Mouse (Mus musculus) monocyte, adult 2 months (primary cell): ENCODE data around the gene Zcchc14.

Experiments used
- DNase-seq, 2 experiments: peaks; one replicate each; pipeline ENCODE4 v3.0.0; 2022; ENCODE audit warnings: low spot score in 2 of 2, low read depth in 1 of 2

The Zcchc14 gene

GRCm38 (mm10) chr8:121585159-121585825 is 67.4 kb downstream of the Zcchc14 start:
- DNase-seq: peak; percentile 96 to 99

DNA sequence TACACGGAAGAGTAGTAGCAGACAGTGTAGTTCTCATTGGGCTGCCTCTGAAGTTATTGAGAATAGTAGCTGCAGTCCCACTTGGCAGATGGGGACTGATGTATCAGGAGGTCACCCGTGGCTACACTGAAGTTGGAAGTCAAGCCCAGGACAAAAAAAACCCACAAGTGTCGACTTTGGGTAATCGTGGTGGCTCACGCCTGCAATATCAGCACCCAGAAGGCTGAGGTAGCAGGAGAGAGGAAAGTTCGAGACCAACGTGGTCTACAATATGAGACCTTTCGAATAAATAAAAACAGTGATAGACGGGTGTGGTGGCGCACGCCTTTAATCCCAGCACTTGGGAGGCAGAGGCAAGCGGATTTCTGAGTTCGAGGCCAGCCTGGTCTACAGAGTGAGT is 68.0 kb downstream of the Zcchc14 start:
- DNase-seq: no peak

DNA sequence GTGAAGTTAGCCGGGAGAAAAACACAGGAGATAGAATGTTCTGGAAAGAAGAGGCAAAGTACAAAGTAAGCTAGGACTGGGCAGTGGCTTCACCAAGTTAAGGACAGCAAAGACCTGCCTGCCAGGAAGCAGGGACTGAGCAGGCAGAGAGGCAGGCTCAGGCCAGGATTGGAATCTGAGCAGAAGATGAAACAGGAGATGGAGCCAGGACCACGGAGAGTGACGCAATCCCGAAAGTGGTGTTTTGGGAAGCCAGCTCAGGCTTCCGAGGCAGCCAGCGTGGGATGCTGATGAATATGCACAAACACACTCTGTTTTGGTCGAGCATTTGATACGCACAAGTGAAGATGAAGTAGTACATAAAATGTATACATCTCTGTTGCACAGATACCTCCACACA is 69.0 kb downstream of the Zcchc14 start:
- no peak for DNase-seq

- DNase-seq: no peak
These were observed 72.2 kb downstream of the Zcchc14 start for GRCm38 (mm10) chr8:121580465-121580864.

DNA sequence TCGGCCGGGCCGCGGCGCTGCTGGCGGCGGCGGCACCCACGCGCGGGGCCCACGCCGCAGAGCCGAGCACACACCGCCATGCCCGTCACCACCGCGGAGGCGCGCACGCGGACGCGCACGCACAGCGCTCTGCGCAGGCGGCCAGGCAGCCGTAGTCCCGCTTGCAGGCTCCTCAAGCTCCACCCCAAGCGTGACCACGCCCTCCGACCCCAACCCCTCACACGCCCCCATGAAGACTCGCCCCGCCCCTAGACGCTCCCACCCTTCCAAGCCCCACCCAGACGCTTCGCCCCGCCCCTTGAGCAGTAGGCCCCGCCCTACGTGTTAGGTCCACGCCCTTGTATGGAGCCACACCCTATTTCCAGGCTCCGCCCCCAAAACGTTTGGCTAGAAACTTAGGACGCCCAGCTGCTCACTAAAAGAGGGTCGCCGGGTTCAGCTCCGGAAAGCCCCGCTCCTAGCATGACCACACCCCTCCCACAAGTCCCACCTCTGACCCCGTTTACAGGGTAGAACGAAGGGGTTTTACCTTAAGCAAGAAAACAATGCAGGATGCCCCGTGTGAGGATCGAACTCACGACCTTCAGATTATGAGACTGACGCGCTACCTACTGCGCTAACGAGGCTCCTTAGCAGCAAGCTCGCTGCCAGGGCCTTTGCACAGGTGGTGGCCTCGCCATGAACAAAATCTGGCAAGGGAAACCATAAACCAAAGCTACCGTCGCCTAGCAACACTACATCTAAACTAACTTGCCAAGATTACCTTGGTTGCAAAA is 73.8 kb downstream of the Zcchc14 start, which contains the start of gene Fbxo31:
TSS of gene Fbxo31 (minus strand) at position 131 of the 776 bp plus-strand sequence.
- DNase-seq: peak; percentile 57 to 73

- DNase-seq: no peak
These were observed 74.7 kb downstream of the Zcchc14 start for GRCm38 (mm10) chr8:121577751-121578675.

GRCm38 (mm10) chr8:121575661-121576060 is 77.0 kb downstream of the Zcchc14 start:
- no peak for DNase-seq

DNA sequence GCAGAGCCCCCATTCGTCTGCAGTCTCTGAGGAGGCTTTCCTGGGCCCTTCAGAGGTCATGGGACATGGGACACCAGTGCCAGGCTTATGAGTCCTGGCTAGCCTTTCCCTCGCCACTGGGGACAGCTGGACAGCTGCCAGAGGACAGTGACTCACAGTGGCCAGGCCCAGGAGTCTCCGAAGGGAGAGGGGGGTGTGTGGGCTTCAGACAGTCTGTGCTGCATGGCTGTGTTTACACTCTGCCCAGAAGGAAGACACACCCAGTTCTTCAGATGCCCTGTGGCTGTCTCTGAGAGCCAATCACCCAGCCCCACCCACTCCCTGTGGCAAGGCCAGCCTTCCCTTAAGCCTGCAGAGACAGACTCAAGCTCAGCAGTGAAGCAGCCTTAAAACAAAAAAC is 79.4 kb downstream of the Zcchc14 start:
- peak; percentile 29 to 44 for DNase-seq

DNA sequence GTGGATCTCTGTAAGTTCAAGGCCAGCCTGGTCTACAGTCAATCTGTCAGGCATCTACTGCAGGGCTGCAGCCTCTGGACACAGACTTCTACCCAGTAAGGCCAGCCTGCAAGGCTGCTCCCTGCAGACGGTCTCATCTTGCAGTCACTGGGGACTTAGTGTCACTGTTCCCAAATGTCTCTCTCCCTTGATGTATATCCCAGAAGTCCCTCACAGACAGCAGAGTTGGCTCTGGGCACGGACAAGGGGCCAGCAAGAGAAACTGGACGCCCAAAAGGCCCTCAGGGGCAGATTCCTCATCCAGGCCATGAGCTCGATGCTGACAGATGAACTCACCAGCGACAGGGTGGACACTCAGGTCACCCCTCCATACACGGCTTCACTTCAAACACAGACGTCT is 80.6 kb downstream of the Zcchc14 start:
- no peak for DNase-seq

- DNase-seq: no peak
These were observed 81.9 kb downstream of the Zcchc14 start for GRCm38 (mm10) chr8:121570801-121571200.

DNA sequence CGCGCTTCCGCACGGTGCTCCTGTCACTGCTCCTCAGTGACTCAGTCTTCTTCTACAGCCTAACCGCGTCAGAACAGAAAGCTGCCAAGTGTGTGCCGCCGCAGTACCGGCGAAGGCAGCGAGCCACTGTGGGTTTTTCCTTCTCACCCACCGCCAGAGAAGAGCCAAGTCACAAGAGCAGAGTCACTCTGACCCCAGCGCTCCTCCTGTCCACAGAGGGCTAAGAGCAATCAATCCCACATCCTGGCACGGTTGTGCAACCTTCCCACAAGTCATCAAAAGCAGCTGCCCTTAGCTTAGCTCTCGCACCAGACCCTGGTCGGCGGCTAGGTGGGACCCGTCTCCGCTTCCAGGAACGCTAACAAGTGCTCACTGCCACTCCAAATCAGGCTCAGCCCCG is 82.4 kb downstream of the Zcchc14 start:
- DNase-seq: peak; percentile 39 to 74

DNA sequence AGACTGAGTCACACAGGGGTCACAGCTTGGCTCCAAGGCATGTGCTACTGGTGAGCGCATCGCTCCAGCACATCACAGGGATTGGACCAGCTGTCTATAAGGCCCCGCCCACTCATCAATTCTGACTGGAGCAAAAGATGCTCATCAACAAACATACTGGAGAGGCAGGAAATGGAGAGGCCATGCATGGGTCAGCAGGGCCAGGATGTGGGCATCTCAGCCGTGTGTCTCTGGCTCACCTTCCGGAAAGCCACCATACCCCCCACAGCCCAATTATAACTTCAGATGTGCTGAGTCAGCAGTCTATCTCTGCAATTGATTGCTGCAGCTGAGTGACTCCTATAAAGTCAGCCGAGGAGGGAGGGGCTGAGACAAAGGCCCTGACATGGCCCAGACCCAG is 84.4 kb downstream of the Zcchc14 start:
- DNase-seq: no peak

DNA sequence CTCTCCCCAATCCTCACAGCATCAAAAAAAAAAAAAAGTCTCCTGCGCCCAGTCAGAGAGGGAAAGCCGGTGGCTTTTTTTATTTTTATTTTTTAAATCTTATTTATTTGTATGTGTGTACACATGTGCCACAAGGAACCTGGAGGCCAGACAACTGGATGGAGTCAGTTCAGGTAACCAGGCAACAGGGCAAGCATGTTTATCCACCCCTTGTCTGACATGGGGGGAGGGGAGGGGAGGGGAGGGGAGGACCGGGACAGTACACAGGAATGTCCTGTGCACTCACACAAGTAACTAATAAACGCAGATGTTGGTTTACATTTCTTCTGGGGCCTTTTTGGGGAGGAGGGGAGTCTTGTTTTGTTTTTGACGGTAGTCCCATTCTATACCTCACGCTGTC is 89.0 kb downstream of the Zcchc14 start:
- DNase-seq: no peak

GRCm38 (mm10) chr8:121562941-121563351 is 89.8 kb downstream of the Zcchc14 start:
- no peak for DNase-seq

- no peak for DNase-seq
These were observed 90.9 kb downstream of the Zcchc14 start for GRCm38 (mm10) chr8:121561636-121562345.

DNA sequence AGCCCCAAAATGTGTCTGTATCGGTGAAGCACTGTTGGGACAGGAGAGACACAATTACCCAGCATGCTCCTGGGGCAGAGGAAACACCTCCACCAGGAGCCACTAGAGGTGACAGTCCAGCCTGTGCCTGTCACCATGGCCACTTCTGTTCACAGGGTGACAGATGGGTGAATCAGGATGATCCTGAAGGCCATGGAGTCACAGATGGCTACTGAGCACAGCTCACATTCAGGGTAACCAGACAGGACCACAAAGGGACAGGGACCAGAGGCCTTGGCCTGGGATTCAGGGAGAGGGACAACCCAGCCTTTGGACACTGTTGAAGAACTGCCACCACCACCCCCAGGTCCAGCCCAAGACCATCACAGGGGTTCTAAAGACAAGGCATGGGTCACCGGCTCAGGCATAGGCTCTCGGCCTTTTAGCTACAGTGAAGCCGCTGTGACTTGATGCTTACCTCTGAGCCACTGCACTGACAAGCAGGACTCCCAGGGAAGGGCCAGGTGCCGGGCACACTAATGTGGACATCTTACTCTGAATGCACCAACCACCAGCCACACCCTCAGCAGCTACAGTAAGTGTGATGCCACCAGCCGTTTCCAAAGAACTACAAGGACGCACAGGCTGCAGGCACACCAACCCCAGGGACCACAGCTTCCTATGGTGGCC is 92.1 kb downstream of the Zcchc14 start:
- no peak for DNase-seq

GRCm38 (mm10) chr8:121559801-121560200 is 92.9 kb downstream of the Zcchc14 start:
- DNase-seq: no peak

DNA sequence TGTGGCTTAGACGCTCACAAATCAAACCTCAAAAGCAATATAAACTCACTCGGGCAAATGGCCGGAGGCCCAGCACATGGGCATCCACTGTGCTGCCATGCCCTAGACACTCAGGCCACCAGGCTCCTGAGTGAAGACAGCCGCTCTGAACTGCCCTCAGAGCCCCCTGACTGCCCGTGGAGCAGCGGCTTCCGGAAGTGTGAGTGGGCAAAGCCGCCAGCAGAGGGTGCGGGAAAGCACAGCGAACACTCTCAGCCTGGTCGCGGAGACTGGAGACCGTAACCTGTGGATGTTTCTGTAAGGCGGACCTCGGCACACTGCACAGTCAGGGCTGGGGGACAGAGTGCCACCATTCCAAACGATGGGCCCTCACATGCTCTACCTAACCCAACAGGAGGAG is 94.2 kb downstream of the Zcchc14 start:
- DNase-seq: no peak

DNA sequence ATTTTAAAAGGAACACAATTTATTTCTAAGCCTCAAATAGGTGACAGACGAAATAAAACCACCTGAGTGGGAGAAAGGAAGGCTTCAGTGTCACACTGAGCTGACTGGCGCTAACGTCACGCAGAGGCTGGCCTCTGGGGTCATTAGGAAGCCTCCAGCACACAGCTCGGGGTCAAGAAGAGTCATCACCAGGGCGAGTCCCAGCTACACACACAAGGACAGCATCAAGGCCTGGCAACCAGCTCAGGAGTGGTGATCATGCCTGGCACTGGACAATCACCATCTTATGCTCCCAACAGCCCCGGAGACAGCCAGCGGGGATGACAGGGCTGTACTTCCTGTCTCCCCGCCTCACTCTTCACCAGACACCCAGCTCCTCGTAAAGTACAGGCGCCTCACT is 95.0 kb downstream of the Zcchc14 start:
- no peak for DNase-seq

DNA sequence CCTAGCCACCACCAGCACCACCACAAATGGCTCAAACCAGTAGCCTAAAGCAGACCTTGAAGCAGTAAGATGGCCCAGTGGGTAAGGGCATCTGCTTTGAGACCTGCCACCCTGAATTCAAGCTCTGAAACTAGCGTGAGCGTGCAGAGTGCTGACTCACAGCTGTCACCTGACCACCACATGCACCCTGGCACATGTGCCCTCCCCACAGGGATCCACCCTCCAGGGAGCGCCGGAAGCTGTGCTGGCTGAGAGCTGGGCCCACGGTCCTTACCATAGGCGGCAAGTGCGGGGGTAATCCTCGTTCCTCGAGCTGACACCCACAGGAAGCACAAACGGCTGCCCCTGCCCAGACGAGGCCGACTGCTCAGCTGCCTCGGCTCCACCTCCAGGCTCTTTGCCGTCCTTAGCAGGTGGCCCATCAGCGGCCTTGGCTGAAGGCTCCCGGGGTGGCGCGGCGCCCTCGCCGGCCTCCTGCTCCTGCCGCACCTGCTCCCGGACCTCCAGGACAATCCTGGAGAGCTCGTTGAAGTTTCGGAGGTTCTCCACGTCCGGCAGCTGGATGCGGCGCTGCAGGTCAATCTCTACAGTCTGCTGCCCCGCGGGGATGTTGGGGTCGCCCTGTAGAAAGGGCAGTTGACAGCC is 98.7 kb downstream of the Zcchc14 start:
- DNase-seq: no peak
